In genomic region chr2:101797166-101797900, GRCm38 (mm10) we compare ENCODE assay signal across 8 mouse cellular contexts.
DNase-seq lines count a peak whose midpoint lies in the region; ATAC-seq and TF ChIP-seq lines count a peak whose summit lies in the region.

No protein-coding gene starts in this region.

- WGBS in heart, embryonic 12.5 days, result under 1% methylated on average over 49 of the region's 49 CpGs
- WGBS in kidney, embryonic 14.5 days, result under 1% methylated on average over 49 of the region's 49 CpGs

- H3K4me1 ChIP-seq in cortical plate, adult 2 months (ENCODE audit: control insufficient read depth, insufficient read depth, low read length), result no peaks in the 10 kb centered on the region
- peaks cover 8% of the 10 kb centered on the region for H3K4me1 ChIP-seq in heart, embryonic 12.5 days (replicated peaks)
- peaks cover 13% of the 10 kb centered on the region; the same call in 1 of the 2 replicates for H3K4me1 ChIP-seq in kidney, embryonic 14.5 days (ENCODE audit: control insufficient read depth, insufficient read depth, low read length)

- H3K9me3 ChIP-seq in heart, embryonic 12.5 days (replicated peaks), result no peaks in the 10 kb centered on the region
- no peaks in the 10 kb centered on the region for H3K9me3 ChIP-seq in kidney, embryonic 14.5 days (ENCODE audit: control insufficient read depth, low read length)

- no peaks in the 10 kb centered on the region for H3K27me3 ChIP-seq in heart, embryonic 12.5 days (replicated peaks)
- H3K27me3 ChIP-seq in kidney, embryonic 14.5 days (ENCODE audit: control insufficient read depth, insufficient read depth, low read length), result no peaks in the 10 kb centered on the region

- peak overlapping the region; percentile 69 for H3K9ac ChIP-seq in heart, embryonic 12.5 days
- H3K9ac ChIP-seq in kidney, embryonic 14.5 days (ENCODE audit: low read depth, low read length), result peak overlapping the region; percentile 78

- H3K4me2 ChIP-seq in heart, embryonic 12.5 days, result peak overlapping the region; percentile 89
- peak overlapping the region; percentile 88 for H3K4me2 ChIP-seq in kidney, embryonic 14.5 days (replicated peaks; ENCODE audit: low read depth, low read length)

- DNase-seq in layer of hippocampus, postnatal 10 days (ENCODE audit: low spot score in 2 of 2), result peak; percentile 12 to 23
- DNase-seq in layer of hippocampus, adult 8-10 months (ENCODE audit: low spot score in 2 of 2), result no peak
- peak; percentile 56 for DNase-seq in lung, postnatal 14 days
- peak; percentile 21 for DNase-seq in ovary, postnatal 14 days (ENCODE audit: low spot score)
- DNase-seq in layer of hippocampus, postnatal 14 days (ENCODE audit: low spot score in 2 of 2), result no peak

- peak overlapping the region; percentile 35 for H3K4me3 ChIP-seq in cortical plate, adult 2 months (ENCODE audit: insufficient read depth, low read length)
- peak overlapping the region; percentile 69 for H3K4me3 ChIP-seq in heart, embryonic 12.5 days
- H3K4me3 ChIP-seq in kidney, embryonic 14.5 days (ENCODE audit: low read length), result peak overlapping the region; percentile 77

- H3K27ac ChIP-seq in cortical plate, adult 2 months (ENCODE audit: insufficient read depth, low read length), result no peak overlapping the region
- H3K27ac ChIP-seq in heart, embryonic 12.5 days (ENCODE audit: poor library complexity, severe bottlenecking), result peak overlapping the region; percentile 73
- peak overlapping the region; percentile 93 for H3K27ac ChIP-seq in kidney, embryonic 14.5 days (ENCODE audit: low read depth, low read length)

- ATAC-seq in heart, embryonic 12.5 days (ENCODE audit: insufficient number of reproducible peaks, low FRiP score), result peak; percentile 67
- ATAC-seq in kidney, embryonic 14.5 days (ENCODE audit: low FRiP score, low TSS enrichment), result peak; percentile 88

- no peaks in the 10 kb centered on the region for H3K36me3 ChIP-seq in heart, embryonic 12.5 days
- H3K36me3 ChIP-seq in kidney, embryonic 14.5 days (ENCODE audit: control insufficient read depth, insufficient read depth, low read length), result no peaks in the 10 kb centered on the region

- no peak for TF ChIP-seq CTCF in cortical plate, adult 2 months (IDR thresholded peaks at IDR 0.05; ENCODE audit: extremely low read depth, insufficient read depth, low read length)

- no peak for TF ChIP-seq POLR2A in cortical plate, adult 2 months (IDR thresholded peaks at IDR 0.05; ENCODE audit: extremely low read depth, insufficient read depth, low read length)

Comparison
In these comparisons a context has a peak if more than half of its experiments do, and no peak if none do; other contexts are left out.
1. DNase-seq: peak in layer of hippocampus, postnatal 10 days (2 of 2), lung, postnatal 14 days (single experiment) and ovary, postnatal 14 days (single experiment); none in layer of hippocampus, adult 8-10 months (0 of 2) and layer of hippocampus, postnatal 14 days (0 of 2).
2. Peak in every context shown above with its lines, with median percentiles within 50 percentile points of each other: H3K4me3 ChIP-seq.